Mouse (Mus musculus) CD4-positive, CD25-positive, alpha-beta regulatory T cell, adult 2 months (primary cell): ENCODE measurements around the gene Clybl.

Experiments
- DNase-seq: peaks from one replicate; pipeline ENCODE4 v3.0.0-alpha.2; 2012; ENCODE audit warnings: low read depth, low spot score

Gene Clybl

GRCm38 (mm10) chr14:122359136-122359905 is 177.8 kb downstream of the Clybl start:
- no peak for DNase-seq

DNA sequence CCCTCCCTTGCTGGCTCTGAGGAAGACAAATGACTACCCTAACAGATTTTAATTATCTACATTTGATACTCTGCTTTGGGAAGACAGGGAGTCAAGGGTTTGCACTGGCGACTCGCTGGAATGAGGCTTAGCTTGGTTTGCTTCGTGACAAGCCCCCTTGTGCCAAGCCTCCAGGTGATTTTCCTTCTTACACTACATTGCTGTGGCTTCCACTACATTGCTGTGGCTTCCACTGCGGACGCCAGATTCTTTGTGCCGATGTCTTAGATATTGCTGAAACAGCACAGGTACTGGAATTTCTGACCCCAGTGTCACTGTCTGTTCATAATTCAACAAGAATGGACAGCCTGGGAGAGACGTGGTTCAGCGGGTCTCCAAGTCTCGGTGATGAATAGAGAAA is 180.3 kb downstream of the Clybl start:
- DNase-seq = no peak

DNA sequence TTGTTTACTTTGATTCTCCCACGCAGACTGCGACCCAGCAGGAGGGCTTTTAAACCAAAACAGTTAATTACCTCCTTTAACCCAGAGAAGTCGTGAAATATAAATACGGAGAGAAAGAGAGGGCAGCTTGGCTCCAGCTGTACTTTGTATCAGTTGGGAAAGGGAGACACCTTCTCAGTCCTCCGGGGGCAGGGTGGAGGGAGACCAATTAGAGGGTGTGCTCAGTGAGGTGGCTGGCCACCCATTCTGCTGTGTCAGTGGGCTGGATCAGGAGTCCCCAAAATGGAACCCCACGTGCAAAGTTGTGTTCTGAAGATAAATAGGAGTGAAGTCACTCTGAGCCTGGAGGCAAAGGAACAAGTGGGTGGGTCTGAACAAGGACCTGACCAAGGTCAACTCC is 181.7 kb downstream of the Clybl start:
- DNase-seq = no peak

DNA sequence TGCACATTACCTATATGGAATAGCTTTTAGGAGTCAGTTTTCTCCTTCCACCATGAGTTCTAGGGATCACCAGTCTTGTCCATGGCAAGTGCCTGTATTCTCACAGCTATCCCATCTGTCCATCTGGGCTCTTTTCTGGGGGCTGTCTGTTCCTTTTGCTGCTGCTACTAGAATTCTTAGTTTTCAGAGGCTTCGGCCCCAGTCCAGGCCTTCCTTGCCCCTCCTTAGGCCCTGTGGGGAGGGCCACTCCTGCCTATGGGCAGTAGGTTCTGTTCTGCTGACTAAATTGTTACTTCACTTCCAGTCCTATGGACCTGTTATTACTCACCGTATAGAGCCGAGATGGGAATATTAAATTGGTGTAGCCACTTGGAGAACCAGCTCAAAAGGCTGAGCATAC is 182.5 kb downstream of the Clybl start:
- DNase-seq = no peak

DNA sequence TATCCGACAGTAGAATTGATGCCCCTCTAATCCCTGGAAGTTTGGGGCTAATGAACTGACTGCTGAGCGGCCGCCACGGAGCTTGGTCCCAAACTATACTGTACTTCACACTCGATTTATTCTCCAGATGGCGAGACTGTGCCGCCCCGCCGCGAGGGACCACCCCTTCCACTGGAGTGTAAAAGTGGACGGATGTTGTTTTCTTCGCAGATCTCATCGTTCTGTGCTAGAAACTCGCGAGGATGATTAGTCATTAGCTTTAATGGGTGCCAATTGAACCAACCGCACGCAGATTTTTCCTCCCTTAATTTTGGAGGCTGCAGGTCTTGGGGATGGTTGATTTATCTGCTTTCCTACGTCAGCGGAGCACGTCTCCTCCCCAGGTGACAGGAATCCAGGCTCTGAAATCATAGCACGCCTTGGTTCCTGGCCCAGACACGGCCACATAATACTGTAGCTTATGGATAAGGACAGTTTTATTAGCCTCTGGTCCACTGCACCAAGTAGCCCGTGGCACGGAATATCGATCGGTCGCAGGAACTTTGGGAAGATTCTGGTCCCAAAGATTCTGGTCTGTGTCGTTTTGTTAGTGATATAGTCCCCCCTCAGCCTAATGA is 185.9 kb downstream of the Clybl start:
- no peak for DNase-seq

DNA sequence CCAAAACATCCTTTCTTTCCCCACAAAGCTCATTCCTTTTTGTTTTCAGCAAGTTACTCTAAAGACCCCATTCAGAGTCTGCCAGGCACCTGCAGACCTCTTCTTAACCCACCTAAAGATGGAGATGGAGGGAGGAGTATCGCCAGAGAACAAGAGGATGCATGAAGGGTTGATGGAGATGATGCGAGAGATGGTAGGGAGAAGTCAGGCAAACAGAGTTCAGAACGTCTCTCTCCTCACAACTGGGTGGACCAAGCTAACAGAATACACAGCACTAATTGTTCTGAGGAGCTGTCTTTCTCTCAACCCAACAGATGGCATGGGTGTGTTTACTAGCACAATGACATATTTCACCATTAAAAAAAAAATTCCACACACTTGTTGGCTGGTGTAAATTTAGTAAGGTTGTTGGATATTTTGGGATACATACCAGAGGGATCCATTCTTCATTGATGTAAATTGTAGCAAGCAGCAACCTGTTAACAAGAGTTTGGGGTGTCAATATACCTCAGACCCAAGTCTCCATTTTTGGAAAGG is 186.4 kb downstream of the Clybl start:
- DNase-seq = no peak

- DNase-seq = no peak
These were observed 187.0 kb downstream of the Clybl start for GRCm38 (mm10) chr14:122368501-122368900.

DNA sequence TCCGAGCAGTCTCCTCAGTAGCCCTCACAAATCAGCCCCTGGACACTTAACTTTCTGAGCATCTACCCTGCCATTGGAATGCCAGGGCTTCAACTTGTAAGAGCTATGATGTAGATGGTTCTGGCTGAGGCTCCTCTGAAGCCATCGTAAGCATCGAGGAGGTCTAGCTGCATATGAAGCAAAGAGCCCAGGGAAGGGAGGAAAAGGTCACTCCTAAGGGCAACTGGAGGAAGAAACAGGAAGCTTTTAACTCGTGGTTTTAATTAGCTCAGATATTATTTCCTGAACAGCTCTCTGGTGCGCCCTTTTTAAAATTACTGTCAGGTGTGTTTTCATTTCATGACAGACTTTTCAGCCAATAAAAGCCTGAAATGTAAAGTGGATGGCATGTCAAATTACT is 190.5 kb downstream of the Clybl start:
- DNase-seq = no peak

- DNase-seq = no peak
These were observed 192.0 kb downstream of the Clybl start for GRCm38 (mm10) chr14:122373458-122373857.

- DNase-seq = no peak
These were observed 192.9 kb downstream of the Clybl start for GRCm38 (mm10) chr14:122374285-122374997.

DNA sequence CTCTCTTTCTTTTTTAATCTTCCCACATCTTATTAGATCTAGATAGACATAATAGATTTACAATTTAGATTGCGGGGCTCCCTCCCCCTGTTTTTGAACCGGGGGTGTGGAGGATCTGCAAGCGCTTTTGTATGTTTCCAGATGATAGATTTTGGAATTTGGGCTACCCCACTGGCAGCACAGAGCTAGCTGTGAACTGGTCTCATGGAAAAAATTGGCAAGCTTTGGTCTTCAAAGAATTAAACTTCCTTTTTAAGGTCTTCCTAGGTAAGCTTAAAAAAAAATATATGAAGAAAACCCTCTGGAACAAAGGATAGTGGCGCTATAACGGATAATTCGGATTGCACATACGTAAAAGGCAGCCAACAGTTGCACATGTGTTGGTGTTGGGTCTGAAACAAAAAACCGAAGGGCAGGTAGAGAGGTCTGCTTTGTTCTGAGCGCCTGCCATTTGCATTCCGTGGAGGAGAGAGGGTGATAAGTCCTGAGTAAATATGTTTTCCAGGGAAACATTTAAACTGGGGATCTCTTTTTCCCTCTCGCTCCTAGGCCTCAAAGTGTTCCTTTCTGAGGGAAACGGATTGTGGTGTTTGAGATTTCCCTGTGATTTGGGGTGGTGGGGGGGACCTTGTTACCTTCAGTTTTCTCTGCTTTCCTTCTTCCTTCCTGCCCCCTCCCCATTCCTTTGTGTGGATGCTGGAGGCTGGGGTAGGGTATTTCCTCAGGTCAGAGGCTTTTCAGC is 193.7 kb downstream of the Clybl start:
- no peak for DNase-seq

DNA sequence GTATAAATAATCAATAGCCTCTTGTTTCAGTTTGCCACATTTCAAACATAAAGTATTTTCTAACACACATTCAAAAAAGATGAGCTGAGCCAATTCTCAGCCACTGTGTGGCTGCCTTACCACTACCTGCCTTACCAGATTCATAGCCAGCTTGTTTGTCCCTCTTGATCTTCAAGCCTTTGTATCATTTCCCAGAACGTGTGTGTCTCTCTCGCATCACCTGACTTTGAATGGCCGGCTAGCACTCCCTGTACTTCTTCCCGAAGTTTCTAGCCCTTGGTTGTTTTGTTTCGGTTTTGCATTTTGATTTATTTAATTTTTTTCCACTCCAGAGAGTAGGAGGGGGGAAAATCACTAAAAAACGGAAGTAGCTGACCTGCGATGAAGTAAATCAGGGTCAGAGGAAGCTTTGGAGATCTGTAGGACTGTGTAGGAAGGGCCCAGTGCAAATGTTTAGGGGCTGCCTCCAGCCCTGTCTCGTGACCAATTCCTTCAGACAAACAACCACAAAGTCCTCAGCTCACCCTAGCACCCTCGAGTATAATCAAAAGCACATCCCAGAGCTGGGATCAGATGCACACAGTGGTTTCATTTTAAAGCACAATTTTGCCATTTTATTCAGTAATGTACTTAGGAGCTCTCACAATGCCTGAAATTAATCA is 195.1 kb downstream of the Clybl start:
- DNase-seq = no peak

- no peak for DNase-seq
These were observed 196.2 kb downstream of the Clybl start for GRCm38 (mm10) chr14:122377681-122378080.

GRCm38 (mm10) chr14:122379076-122379475 is 197.6 kb downstream of the Clybl start:
- DNase-seq = no peak

DNA sequence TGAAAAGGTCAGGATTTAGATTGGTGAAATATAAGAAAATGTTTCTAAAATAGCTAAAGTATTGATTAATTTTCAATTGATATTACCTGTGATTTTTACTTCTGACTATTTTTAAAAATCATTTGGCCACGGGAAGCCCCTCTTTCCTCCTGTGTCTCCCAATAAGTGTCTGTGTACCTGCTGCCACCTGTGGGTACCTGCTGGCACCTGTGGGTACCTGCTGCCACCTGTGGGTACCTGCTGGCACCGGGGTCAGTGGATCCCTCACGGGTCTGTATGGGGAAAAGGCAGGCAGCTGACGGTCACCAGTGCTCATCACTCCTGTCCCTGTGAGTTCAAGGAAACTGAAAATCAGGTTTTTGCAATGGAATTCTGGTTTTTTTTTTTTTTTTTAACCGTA is 198.5 kb downstream of the Clybl start:
- no peak for DNase-seq

GRCm38 (mm10) chr14:122380896-122381845 is 199.7 kb downstream of the Clybl start:
- DNase-seq = no peak

DNA sequence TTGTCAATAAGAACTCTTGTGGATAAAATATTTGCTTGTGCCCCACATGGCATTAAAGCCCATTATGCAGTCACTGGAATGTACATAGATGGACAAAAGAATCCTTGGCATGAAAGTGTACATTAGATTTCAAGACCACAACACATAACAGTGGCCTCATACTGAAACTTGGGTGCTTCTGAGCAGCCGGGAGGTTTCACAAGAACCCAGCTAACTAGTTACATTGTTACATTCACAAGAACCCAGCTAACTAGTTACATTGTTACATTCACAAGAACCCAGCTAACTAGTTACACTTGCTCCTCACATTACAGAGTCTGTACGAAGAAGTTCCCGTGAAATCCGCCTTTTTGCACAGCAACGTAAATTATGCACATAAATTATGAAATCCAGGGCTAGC is 200.8 kb downstream of the Clybl start:
- no peak for DNase-seq

DNA sequence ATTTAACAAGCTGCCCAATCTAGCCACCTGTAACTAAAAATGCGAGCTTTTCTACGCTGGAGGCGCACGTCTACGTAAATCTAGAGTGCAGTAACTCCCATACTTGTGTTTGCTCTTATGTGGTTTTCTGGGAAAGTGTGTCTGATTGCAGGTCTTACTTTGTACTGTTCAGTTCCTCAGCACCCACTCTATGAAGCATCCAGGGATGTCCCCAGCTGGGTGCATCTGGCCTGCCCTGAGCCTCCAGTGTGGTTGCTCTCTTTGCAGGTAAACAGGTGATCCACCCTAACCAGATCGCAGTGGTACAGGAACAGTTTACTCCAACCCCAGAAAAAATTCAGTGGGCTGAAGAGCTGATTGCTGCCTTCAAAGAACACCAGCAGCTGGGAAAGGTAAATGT is 202.4 kb downstream of the Clybl start:
- DNase-seq = no peak

DNA sequence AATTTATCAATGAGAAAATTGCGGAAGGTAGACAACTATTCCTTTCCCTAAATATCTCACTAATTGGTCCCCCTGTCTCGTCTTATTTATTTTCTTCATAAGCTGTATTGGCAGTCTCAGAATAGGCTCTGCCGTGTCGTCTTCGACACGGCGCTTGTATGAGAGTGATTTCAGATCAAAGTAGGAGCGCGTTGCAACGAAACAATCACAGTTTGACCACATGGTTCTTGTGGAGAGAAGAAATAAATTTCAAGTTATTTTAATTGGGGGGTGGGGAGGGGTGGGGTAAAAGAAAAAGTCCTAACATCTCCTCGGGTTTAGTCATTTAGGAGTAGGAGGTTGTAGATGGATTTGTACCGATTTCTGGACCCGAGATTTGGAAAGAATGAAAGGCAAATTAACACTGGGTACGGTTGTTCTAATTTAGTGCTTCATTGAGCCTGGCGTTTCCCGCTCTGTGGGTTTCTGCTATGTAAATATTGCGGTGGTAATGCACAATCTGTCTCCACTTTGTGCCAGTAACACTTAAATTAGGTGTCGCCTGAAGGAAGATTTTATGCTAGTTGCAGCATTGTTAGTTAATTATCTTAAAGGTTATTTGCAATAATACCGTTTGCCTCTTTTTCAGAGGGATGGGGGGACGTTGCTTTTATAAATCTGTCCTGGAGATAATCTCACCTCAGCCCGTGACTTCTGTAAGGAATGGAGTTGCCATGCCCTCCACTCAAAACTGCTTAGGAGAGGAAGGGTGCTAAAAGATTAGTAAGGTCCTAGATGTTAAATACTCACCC is 203.1 kb downstream of the Clybl start:
- DNase-seq = no peak

- no peak for DNase-seq
These were observed 203.7 kb downstream of the Clybl start for GRCm38 (mm10) chr14:122385238-122385534.
